14 mouse cellular contexts compared by ENCODE assay signal in the genomic region with DNA sequence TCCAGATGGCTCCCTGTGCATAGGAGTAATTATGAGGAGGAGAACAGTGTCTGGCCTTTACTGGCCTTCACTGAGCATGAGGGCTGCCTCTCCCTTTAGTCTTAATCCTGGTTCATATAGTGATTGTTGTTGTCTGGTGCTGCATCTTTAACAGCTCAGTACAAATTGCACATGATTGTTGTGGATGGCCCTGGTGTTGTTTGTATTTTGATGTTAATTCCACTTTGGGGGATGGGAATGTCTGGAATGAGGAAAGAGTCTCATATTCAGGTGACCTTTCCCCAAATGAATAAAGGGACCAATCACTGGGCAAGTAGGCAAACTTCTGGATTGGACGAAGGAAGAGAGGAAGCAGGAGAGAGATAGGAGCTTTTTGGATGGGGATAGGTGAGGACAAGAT.
"Had no signal": no experiment of that assay in that cellular context is flagged by ENCODE, and none has a peak within 500 bp of the region (broad histone marks: within the 10 kb centered on the region; RNA-seq: fewer than 3 reads in every experiment).

No protein-coding gene starts in this region.

- ATAC-seq: midbrain, embryonic 16.5 days had no signal

- DNase-seq: lung, adult 18-20 months; lung, embryonic 14.5 days; lung, postnatal 10 days; lung, postnatal 4 days; midbrain, embryonic 14.5 days; retina, postnatal 1 day; right cerebral cortex, adult 18-20 months; right cerebral cortex, postnatal 25 days; right cerebral cortex, postnatal 4 days; spleen, adult 18-20 months; thymus, adult 18-20 months; thymus, postnatal 14 days; thymus, postnatal 36 days had no signal
